8 mouse cellular contexts compared by ENCODE assay signal in the genomic region with DNA sequence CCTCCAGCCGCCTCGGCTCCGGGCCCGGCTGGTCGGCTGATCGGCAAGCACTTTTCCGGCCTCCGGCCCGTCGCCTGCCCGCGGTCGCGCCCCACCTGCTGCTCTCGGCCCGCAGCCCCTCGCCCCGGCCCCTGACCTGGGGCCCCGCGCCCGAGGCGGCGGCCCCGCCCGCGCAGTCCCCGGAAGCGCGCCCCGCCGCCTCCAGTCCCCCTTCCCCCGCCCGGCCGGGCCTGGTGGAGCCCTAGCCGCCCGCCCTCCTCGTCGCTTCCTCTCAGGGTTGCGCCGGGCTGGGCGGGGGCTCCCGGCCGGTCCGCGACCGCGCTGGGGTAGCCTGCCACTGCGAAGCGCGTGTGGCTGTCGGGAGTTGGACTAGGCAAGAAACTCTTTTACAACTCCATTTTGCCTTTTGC. TPM values are rescaled to one million over a fixed set of nuclear protein-coding genes. Genes with fewer than 3 reads are reported as not detected.
DNase-seq lines count a peak whose midpoint lies in the region; ATAC-seq and TF ChIP-seq lines count a peak whose summit lies in the region.

No protein-coding gene starts in this region.

- H3K4me2 ChIP-seq in forebrain, embryonic 13.5 days: peak overlapping the region; percentile 82
- peak overlapping the region; percentile 84 for H3K4me2 ChIP-seq in hindbrain, embryonic 12.5 days (replicated peaks)
- peak overlapping the region; percentile 55 for H3K4me2 ChIP-seq in midbrain, postnatal 0 days (ENCODE audit: low read depth, low read length, poor library complexity, severe bottlenecking)
- peak overlapping the region; percentile 86 for H3K4me2 ChIP-seq in stomach, embryonic 14.5 days (replicated peaks; ENCODE audit: low read depth, low read length)

- H3K79me2 ChIP-seq in liver, adult 2 months (ENCODE audit: control insufficient read depth, insufficient read depth, low read length): peaks cover 20% of the 10 kb centered on the region

- H3K4me3 ChIP-seq in forebrain, embryonic 13.5 days: peak overlapping the region; percentile 91
- peak overlapping the region; percentile 93 for H3K4me3 ChIP-seq in hindbrain, embryonic 12.5 days
- H3K4me3 ChIP-seq in liver, adult 2 months (ENCODE audit: insufficient read depth, low read depth, low read length): peak overlapping the region; percentile 91
- H3K4me3 ChIP-seq in midbrain, postnatal 0 days (ENCODE audit: low read depth, low read length): peak overlapping the region; percentile 95
- peak overlapping the region; percentile 87 for H3K4me3 ChIP-seq in stomach, embryonic 14.5 days (ENCODE audit: low read depth, low read length)

- peaks cover 26% of the 10 kb centered on the region for H3K36me3 ChIP-seq in forebrain, embryonic 13.5 days (ENCODE audit: poor library complexity, severe bottlenecking)
- H3K36me3 ChIP-seq in hindbrain, embryonic 12.5 days: peaks cover 25% of the 10 kb centered on the region
- peaks cover 17% of the 10 kb centered on the region for H3K36me3 ChIP-seq in liver, adult 2 months (ENCODE audit: control insufficient read depth, insufficient read depth, low read length)
- peaks cover 15% of the 10 kb centered on the region for H3K36me3 ChIP-seq in midbrain, postnatal 0 days (ENCODE audit: insufficient read depth, low read length)
- H3K36me3 ChIP-seq in stomach, embryonic 14.5 days (ENCODE audit: control insufficient read depth, insufficient read depth, low read length): peaks cover 19% of the 10 kb centered on the region

- peak; percentile 71 for ATAC-seq in forebrain, embryonic 13.5 days
- ATAC-seq in hindbrain, embryonic 12.5 days (ENCODE audit: low FRiP score): peak; percentile 78
- ATAC-seq in midbrain, postnatal 0 days (ENCODE audit: low FRiP score): peak; percentile 65
- ATAC-seq in stomach, embryonic 14.5 days (ENCODE audit: insufficient number of reproducible peaks, insufficient read depth, low FRiP score, low read depth): peak; percentile 79

- DNase-seq in cerebellum, postnatal 10 days: peak; percentile 86 to 88
- DNase-seq in cerebellum, adult 9-11 months: no peak
- peak; percentile 94 for DNase-seq in adrenal gland, postnatal 14 days
- peak; percentile 42 for DNase-seq in liver, adult 2 months (ENCODE audit: extremely low read depth, low read depth, low spot score)
- DNase-seq in midbrain, postnatal 0 days (ENCODE audit: low spot score): peak; percentile 72

- H3K9me3 ChIP-seq in forebrain, embryonic 13.5 days (replicated peaks): no peaks in the 10 kb centered on the region
- H3K9me3 ChIP-seq in hindbrain, embryonic 12.5 days (replicated peaks): no peaks in the 10 kb centered on the region
- no peaks in the 10 kb centered on the region for H3K9me3 ChIP-seq in midbrain, postnatal 0 days (ENCODE audit: low read length)
- no peaks in the 10 kb centered on the region for H3K9me3 ChIP-seq in stomach, embryonic 14.5 days (ENCODE audit: control insufficient read depth, low read depth, low read length)

- under 1% methylated on average over 37 of the region's 51 CpGs for WGBS in forebrain, embryonic 13.5 days
- WGBS in hindbrain, embryonic 12.5 days: 1% methylated on average over 48 of the region's 51 CpGs
- WGBS in liver, adult 2 months: 1% methylated on average over 51 of the region's 51 CpGs
- WGBS in midbrain, postnatal 0 days: 2% methylated on average over 25 of the region's 51 CpGs
- WGBS in stomach, embryonic 14.5 days: under 1% methylated on average over 51 of the region's 51 CpGs

- H3K9ac ChIP-seq in forebrain, embryonic 13.5 days: peak overlapping the region; percentile 92
- peak overlapping the region; percentile 94 for H3K9ac ChIP-seq in hindbrain, embryonic 12.5 days
- peak overlapping the region; percentile 96 for H3K9ac ChIP-seq in liver, adult 2 months (ENCODE audit: low read depth, low read length)
- peak overlapping the region; percentile 95 for H3K9ac ChIP-seq in midbrain, postnatal 0 days (replicated peaks; ENCODE audit: low read length, poor library complexity, severe bottlenecking)
- peak overlapping the region; percentile 97 for H3K9ac ChIP-seq in stomach, embryonic 14.5 days (replicated peaks; ENCODE audit: low read depth, low read length)

- no peaks in the 10 kb centered on the region for H3K27me3 ChIP-seq in forebrain, embryonic 13.5 days
- no peaks in the 10 kb centered on the region for H3K27me3 ChIP-seq in hindbrain, embryonic 12.5 days
- H3K27me3 ChIP-seq in liver, adult 2 months (ENCODE audit: control insufficient read depth, insufficient read depth, low read length): no peaks in the 10 kb centered on the region
- H3K27me3 ChIP-seq in midbrain, postnatal 0 days (ENCODE audit: insufficient read depth, low read length): no peaks in the 10 kb centered on the region
- no peaks in the 10 kb centered on the region for H3K27me3 ChIP-seq in stomach, embryonic 14.5 days (ENCODE audit: control insufficient read depth, insufficient read depth, low read length)

- peaks cover 49% of the 10 kb centered on the region for H3K4me1 ChIP-seq in forebrain, embryonic 13.5 days
- peaks cover 33% of the 10 kb centered on the region for H3K4me1 ChIP-seq in hindbrain, embryonic 12.5 days
- H3K4me1 ChIP-seq in liver, adult 2 months (ENCODE audit: control insufficient read depth, insufficient read depth, low read length): peaks cover 27% of the 10 kb centered on the region
- peaks cover 14% of the 10 kb centered on the region for H3K4me1 ChIP-seq in midbrain, postnatal 0 days (ENCODE audit: insufficient read depth, low read length)
- H3K4me1 ChIP-seq in stomach, embryonic 14.5 days (ENCODE audit: control insufficient read depth, insufficient read depth, low read length): peaks cover 29% of the 10 kb centered on the region

- H3K27ac ChIP-seq in forebrain, embryonic 13.5 days: peak overlapping the region; percentile 99
- H3K27ac ChIP-seq in hindbrain, embryonic 12.5 days: peak overlapping the region; percentile 99
- peak overlapping the region; percentile 93 for H3K27ac ChIP-seq in liver, adult 2 months (replicated peaks; ENCODE audit: insufficient read depth, low read depth, low read length)
- peak overlapping the region; percentile 95 for H3K27ac ChIP-seq in midbrain, postnatal 0 days (ENCODE audit: low read depth, low read length)
- H3K27ac ChIP-seq in stomach, embryonic 14.5 days (ENCODE audit: low read length): peak overlapping the region; percentile 100

- TF ChIP-seq POLR2A in liver, adult 2 months (IDR thresholded peaks at IDR 0.05; ENCODE audit: extremely low read depth, insufficient read depth, low read length): no peak

- no peak for TF ChIP-seq CTCF in liver, adult 2 months (IDR thresholded peaks at IDR 0.05; ENCODE audit: low read depth, low read length)
- no peak for TF ChIP-seq CTCF in midbrain, postnatal 0 days (IDR thresholded peaks at IDR 0.05)

RNA-seq across cellular contexts. Expression of a gene that starts 0.6 kb away (rescaled TPM):
- total RNA-seq in adrenal gland, postnatal 14 days (2021): 30.4 and 34.1 TPM in 2 replicates
- polyA plus RNA-seq in forebrain, embryonic 13.5 days (2015; fragmentation: Nextera tagmentation; extraction: Ambion mirVana): 30.9 and 38.1 TPM in 2 replicates
- 43.0 and 44.2 TPM in 2 replicates for polyA plus RNA-seq in hindbrain, embryonic 12.5 days (2016; fragmentation: Nextera tagmentation; extraction: Ambion mirVana)
- 17.7 and 17.9 TPM in 2 replicates for total RNA-seq in liver, adult 2 months (2014; rRNA removed)
- polyA plus RNA-seq in liver, adult 2 months (2012; rRNA removed): 35.2 and 41.2 TPM in 2 replicates
- 59.8 and 61.2 TPM in 2 replicates for total RNA-seq in midbrain, postnatal 0 days (2014; rRNA removed)
- 76.3 and 79.8 TPM in 2 replicates for polyA plus RNA-seq in midbrain, postnatal 0 days (2015; fragmentation: Nextera tagmentation; extraction: Ambion mirVana)
- 37.9 and 43.3 TPM in 2 replicates for polyA plus RNA-seq in stomach, embryonic 14.5 days (2014; fragmentation: Nextera tagmentation; extraction: Ambion mirVana)

RNA-seq across cellular contexts. Expression of a gene that starts 0.6 kb away (rescaled TPM):
- total RNA-seq in adrenal gland, postnatal 14 days (2021): 359 and 362 TPM in 2 replicates
- polyA plus RNA-seq in forebrain, embryonic 13.5 days (2015; fragmentation: Nextera tagmentation; extraction: Ambion mirVana): 317 and 330 TPM in 2 replicates
- 332 and 340 TPM in 2 replicates for polyA plus RNA-seq in hindbrain, embryonic 12.5 days (2016; fragmentation: Nextera tagmentation; extraction: Ambion mirVana)
- 123 TPM in 2 replicates for total RNA-seq in liver, adult 2 months (2014; rRNA removed)
- 64.7 and 82.8 TPM in 2 replicates for polyA plus RNA-seq in liver, adult 2 months (2012; rRNA removed)
- 120 and 124 TPM in 2 replicates for total RNA-seq in midbrain, postnatal 0 days (2014; rRNA removed)
- 242 and 252 TPM in 2 replicates for polyA plus RNA-seq in midbrain, postnatal 0 days (2015; fragmentation: Nextera tagmentation; extraction: Ambion mirVana)
- polyA plus RNA-seq in stomach, embryonic 14.5 days (2014; fragmentation: Nextera tagmentation; extraction: Ambion mirVana): 308 and 334 TPM in 2 replicates

RNA-seq across cellular contexts. Expression of a gene that starts 9.9 kb away (rescaled TPM):
- total RNA-seq in adrenal gland, postnatal 14 days (2021): 6.8 and 13.2 TPM in 2 replicates
- 25.3 and 26.7 TPM in 2 replicates for polyA plus RNA-seq in forebrain, embryonic 13.5 days (2015; fragmentation: Nextera tagmentation; extraction: Ambion mirVana)
- polyA plus RNA-seq in hindbrain, embryonic 12.5 days (2016; fragmentation: Nextera tagmentation; extraction: Ambion mirVana): 22.1 and 25.9 TPM in 2 replicates
- 65.5 and 66.6 TPM in 2 replicates for total RNA-seq in liver, adult 2 months (2014; rRNA removed)
- 45.8 and 54.5 TPM in 2 replicates for polyA plus RNA-seq in liver, adult 2 months (2012; rRNA removed)
- 27.7 and 30.2 TPM in 2 replicates for total RNA-seq in midbrain, postnatal 0 days (2014; rRNA removed)
- 28.1 and 30.9 TPM in 2 replicates for polyA plus RNA-seq in midbrain, postnatal 0 days (2015; fragmentation: Nextera tagmentation; extraction: Ambion mirVana)
- polyA plus RNA-seq in stomach, embryonic 14.5 days (2014; fragmentation: Nextera tagmentation; extraction: Ambion mirVana): 21.3 and 27.4 TPM in 2 replicates

RNA-seq across cellular contexts. Expression of a gene that starts 16.3 kb away (rescaled TPM):
- 16.9 and 21.2 TPM in 2 replicates for total RNA-seq in adrenal gland, postnatal 14 days (2021)
- 94.9 and 95.4 TPM in 2 replicates for polyA plus RNA-seq in forebrain, embryonic 13.5 days (2015; fragmentation: Nextera tagmentation; extraction: Ambion mirVana)
- 79.1 and 81.7 TPM in 2 replicates for polyA plus RNA-seq in hindbrain, embryonic 12.5 days (2016; fragmentation: Nextera tagmentation; extraction: Ambion mirVana)
- total RNA-seq in liver, adult 2 months (2014; rRNA removed): 5.8 and 9.0 TPM in 2 replicates
- polyA plus RNA-seq in liver, adult 2 months (2012; rRNA removed): 15.9 and 21.2 TPM in 2 replicates
- total RNA-seq in midbrain, postnatal 0 days (2014; rRNA removed): 80.7 and 107 TPM in 2 replicates
- polyA plus RNA-seq in midbrain, postnatal 0 days (2015; fragmentation: Nextera tagmentation; extraction: Ambion mirVana): 122 and 142 TPM in 2 replicates
- polyA plus RNA-seq in stomach, embryonic 14.5 days (2014; fragmentation: Nextera tagmentation; extraction: Ambion mirVana): 44.2 and 46.9 TPM in 2 replicates

RNA-seq across cellular contexts. Expression of a gene that starts 32.1 kb away (rescaled TPM):
- 551 and 754 TPM in 2 replicates for total RNA-seq in adrenal gland, postnatal 14 days (2021)
- polyA plus RNA-seq in forebrain, embryonic 13.5 days (2015; fragmentation: Nextera tagmentation; extraction: Ambion mirVana): 489 and 518 TPM in 2 replicates
- polyA plus RNA-seq in hindbrain, embryonic 12.5 days (2016; fragmentation: Nextera tagmentation; extraction: Ambion mirVana): 647 and 730 TPM in 2 replicates
- total RNA-seq in liver, adult 2 months (2014; rRNA removed): 5,129 and 5,348 TPM in 2 replicates
- polyA plus RNA-seq in liver, adult 2 months (2012; rRNA removed): 8,357 and 9,405 TPM in 2 replicates
- total RNA-seq in midbrain, postnatal 0 days (2014; rRNA removed): 225 and 226 TPM in 2 replicates
- polyA plus RNA-seq in midbrain, postnatal 0 days (2015; fragmentation: Nextera tagmentation; extraction: Ambion mirVana): 430 and 447 TPM in 2 replicates
- 676 and 679 TPM in 2 replicates for polyA plus RNA-seq in stomach, embryonic 14.5 days (2014; fragmentation: Nextera tagmentation; extraction: Ambion mirVana)
